Mouse (Mus musculus) bone marrow macrophage, adult 2 months (primary cell): ENCODE data around the gene P4ha1. TPM values are rescaled to one million over a fixed set of nuclear protein-coding genes. Genes with fewer than 3 reads are reported as not detected.

Experiments used
- H3K27ac ChIP-seq: 2 replicates; pipeline ENCODE4 v1.5.1; 2012; ENCODE audit warnings: low read depth, low read length; ENCODE audit not compliant: insufficient read depth
- H3K4me1 ChIP-seq: 2 replicates; pipeline ENCODE4 v1.6.1; 2012; ENCODE audit warnings: low read length; ENCODE audit not compliant: control insufficient read depth, insufficient read depth
- H3K4me3 ChIP-seq: 2 replicates; pipeline ENCODE4 v1.5.1; 2012; ENCODE audit warnings: mild to moderate bottlenecking, low read length, moderate library complexity; ENCODE audit not compliant: insufficient read depth
- CTCF ChIP-seq: IDR thresholded peaks from 2 replicates; pipeline ENCODE4 v1.5.1; 2012; ENCODE audit warnings: low read depth, mild to moderate bottlenecking, low read length, moderate library complexity
- POLR2A ChIP-seq: IDR thresholded peaks from 2 replicates; pipeline ENCODE4 v1.6.1; 2012; ENCODE audit warnings: mild to moderate bottlenecking, low read depth, low read length, borderline replicate concordance
- polyA plus RNA-seq: library from polyadenylated mRNA; stranded (reverse); fragments of >200 nt; gene quantifications from 2 replicates; pipeline ENCODE4 v1.2.4, GENCODE M21; 2012; ENCODE audit not compliant: missing spikeins, insufficient read depth, insufficient read length

P4ha1 gene
- polyA plus RNA-seq, 1 experiment: 59.2 TPM

DNA sequence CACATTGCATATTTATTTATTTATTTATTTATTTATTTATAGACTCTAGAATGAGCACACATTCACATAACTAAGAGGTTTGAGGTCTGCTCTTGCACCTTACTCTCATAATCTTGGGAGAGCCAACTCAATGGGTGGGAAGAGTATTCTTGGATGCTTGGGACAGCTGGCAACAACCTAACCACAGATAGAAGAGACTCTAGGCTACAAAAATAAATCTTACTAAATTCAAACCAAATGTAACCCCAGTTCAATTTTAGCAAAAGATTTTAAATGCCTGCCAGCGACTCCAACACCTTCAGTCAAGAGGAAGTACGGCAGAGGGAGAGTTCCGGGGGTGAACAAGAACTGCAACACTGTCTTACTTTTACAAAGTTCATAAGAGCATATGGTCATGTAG, 2.0 kb upstream of the P4ha1 start:
- TF ChIP-seq CTCF (no peak), POLR2A (no peak)
- Histone ChIP-seq H3K4me3 (no peak overlapping the region), H3K4me1 (peaks cover 12% of the 10 kb centered on the region), H3K27ac (no peak overlapping the region)

DNA sequence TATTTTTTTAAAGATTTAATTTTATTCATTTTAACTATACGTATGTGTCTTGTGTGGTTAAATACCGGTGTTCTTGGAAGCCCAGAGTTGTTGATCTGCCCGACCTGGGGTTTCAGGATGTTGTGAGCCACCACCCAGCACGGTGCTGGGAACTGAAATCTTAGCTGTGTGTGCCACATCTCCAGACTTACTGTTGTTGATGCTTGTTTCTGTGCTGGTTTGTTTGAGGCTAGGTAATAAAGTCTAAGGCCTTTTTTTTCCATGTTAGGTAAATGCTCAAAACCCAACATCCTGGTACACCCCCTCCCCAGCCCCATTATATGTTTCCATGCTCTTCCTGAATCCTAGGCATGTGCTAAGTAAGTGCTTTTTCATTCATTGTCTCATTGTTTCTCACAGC, 825 bp upstream of the P4ha1 start:
- Histone ChIP-seq H3K4me1 (peaks cover 15% of the 10 kb centered on the region), H3K4me3 (no peak overlapping the region), H3K27ac (no peak overlapping the region)
- no peak for TF ChIP-seq CTCF
- TF ChIP-seq POLR2A: no peak

DNA sequence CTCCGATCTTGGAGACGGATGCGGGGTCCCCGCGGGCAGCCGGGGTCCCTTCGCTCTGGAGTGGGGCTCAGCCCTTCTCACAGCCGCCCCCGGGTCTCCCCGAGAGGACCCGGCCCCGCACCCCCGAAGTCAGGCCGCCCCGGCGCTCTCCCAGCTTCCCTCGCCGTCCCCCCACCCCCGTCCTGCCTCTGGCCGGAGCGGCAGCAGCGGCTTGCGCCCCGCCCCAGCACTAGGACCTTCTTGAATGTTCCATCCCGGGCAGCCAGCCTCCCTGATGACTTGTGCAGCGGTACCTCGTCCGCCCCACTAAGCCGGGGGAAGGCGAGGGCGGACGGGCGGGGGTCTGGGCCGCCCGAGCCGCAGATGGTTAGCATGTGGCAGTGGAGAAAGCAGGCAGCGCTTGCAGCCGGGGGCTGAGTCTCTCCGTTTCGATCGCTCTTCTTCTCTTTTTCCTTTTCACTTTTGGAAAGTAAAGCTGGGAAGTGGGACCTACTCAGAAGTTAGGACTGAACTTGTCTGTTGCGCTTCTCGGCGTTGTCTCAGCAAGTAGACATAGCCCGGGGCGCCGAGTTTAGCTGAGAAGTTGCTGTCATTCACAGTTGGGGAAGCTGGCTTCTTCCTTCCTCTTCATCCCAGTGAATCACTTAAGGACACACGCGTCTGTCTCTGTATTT, 529 bp downstream of the P4ha1 start:
- H3K4me3 ChIP-seq: peak overlapping the region; percentile 80
- TF ChIP-seq CTCF (no peak), POLR2A (no peak)
- peak overlapping the region; percentile 80 for H3K27ac ChIP-seq
- peaks cover 20% of the 10 kb centered on the region for H3K4me1 ChIP-seq

DNA sequence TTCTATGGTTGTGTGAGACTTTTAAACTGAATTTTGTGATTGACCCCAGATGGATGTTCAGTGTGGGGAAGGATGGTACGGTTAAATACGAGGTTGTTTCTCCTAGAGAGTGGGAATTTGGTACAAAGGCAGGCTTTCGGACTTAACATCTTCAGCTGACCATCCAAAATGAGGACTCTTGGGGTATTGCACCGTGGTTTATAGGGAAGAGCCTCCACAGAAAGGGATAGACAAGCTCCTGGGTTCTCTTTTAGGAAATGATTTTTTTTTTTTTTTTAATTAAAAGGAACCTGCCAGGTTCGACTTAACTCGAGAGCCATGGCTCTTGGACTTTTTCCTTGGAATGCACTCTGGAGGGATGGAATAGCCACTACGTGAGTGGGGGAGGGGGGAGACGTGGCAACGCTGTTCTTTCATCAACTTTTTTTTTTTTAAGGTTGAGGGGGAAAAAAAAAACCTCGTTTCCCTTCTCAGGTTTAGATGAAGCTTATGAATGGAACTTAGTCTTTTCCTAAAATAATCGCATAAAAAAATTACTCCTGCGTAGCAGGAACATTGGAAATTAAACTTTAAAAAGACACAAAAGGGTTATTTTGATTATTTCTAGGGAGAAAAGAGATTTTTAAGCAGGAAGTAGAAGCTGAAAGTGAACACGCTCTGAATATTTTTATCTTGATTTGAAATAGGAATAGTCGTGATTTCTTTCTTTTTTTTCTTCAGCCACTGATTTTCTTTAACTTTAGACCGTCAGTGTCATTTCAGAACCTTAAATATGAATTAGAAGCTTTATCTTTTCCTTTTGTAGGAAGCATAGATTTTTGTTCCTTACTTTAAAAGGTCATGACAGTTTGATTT, 1.4 kb downstream of the P4ha1 start:
- Histone ChIP-seq H3K4me1 (peaks cover 20% of the 10 kb centered on the region), H3K4me3 (peak overlapping the region; percentile 80), H3K27ac (peak overlapping the region; percentile 80)
- TF ChIP-seq CTCF (no peak), POLR2A (no peak)

DNA sequence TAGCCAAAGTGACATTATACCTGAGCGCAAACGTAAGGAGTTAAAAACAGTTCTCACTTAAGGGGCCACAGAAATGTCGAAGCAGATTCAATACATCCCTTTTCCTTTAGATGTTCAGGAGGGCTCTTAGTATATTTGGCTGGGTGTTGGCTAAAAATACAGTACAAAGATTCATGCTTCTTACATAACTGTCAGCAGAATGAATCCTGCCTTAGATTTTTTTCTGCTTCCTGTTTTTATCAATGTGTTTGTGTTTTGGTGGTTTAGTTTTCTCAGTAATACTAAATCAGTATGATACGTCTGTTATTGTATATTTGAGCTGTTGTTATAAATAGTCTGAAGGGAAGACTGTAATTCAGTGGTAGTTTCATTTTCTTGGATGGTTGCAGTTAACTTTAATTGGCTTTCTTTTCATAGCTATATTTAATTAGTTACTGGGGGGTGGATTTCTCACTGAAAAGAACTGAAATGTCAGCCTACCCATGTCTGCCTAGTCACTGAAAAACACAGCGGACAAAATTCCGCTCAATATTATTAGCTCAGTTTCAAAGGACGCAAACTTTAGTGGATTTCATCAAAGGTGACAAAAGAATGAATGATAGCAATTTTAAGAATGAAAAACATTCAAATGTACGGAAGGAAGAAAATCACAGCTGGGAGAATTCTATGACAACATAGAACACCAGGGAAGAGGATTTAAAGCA, 3.7 kb downstream of the P4ha1 start:
- H3K4me1 ChIP-seq: peaks cover 30% of the 10 kb centered on the region
- H3K27ac ChIP-seq: peak overlapping the region; percentile 66
- no peak overlapping the region for H3K4me3 ChIP-seq
- TF ChIP-seq CTCF: no peak
- TF ChIP-seq POLR2A: no peak

DNA sequence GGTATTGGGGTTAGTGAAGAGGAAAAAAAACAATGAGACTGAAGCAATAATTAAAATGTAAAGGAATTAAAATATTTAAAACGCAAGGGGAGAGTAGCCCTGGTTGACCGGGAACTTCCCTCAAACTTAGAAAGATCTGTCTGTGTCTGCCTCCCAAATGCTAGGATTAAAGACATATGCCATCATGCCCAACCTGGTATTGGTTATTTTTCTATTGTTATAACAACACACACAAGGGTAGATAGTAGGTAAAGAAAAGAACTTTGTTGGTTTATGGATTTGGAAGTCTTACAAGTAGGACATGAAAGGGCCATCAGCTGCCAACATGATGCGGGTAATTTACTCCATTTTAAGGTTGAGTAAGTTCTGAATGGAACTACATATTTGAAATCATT, 4.2 kb downstream of the P4ha1 start:
- peaks cover 31% of the 10 kb centered on the region for H3K4me1 ChIP-seq
- no peak overlapping the region for H3K4me3 ChIP-seq
- TF ChIP-seq CTCF: no peak
- no peak for TF ChIP-seq POLR2A
- H3K27ac ChIP-seq: peak overlapping the region; percentile 66

DNA sequence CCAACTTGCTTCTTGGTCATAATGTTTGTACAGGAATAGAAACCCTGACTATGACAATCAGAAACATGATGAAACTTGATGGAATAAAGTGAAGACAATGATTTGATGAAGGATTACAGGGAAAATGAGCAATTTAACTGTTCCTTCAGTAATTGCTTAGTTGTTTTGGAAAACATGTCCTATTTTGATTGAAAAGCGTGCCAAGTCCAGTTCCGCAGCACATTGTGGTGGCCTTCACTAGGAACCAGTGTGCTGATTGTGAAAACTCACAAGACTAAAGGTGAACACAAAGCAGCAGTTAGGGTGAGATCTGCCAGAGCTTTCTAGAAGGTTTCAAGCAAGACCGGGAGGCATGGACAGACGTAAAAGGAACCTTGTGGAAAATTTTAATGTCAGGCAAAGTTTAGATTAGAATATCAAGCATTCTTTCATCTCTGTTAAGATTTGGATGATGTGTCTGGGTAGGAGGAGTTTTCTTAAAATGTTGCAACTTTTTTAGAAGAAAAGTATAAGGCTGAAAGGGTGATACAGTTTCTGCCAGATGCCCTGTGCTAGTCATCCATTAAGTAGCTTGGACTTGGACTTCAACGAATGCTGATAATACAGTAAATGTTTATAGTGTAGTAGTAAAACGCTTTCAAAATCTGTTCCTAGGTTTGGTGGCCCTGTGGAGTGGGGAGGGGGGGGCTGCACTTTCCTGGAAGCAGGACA, 8.6 kb downstream of the P4ha1 start:
- Histone ChIP-seq H3K4me3 (no peak overlapping the region), H3K27ac (no peak overlapping the region), H3K4me1 (peaks cover 51% of the 10 kb centered on the region)
- TF ChIP-seq POLR2A (no peak), CTCF (no peak)

DNA sequence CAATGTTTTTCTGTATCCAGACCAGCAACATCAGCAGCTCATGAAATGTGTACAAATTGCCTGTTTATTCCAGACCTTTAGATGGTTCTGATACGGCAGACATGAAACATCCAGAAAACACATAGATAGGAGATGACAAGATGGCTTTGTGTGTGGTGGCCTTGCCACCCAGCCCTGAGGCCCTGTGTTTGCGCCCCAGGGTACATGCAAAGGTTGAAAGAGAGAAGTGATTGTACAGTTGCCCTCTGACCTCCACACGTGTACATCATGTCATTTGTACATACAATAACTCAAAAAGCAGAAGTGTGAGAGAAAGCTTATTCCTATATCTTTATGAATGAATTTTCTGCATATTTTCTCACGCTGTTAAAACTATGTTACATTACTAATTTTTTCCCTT, 10.3 kb downstream of the P4ha1 start:
- TF ChIP-seq CTCF (no peak), POLR2A (no peak)
- Histone ChIP-seq H3K4me3 (no peak overlapping the region), H3K27ac (no peak overlapping the region), H3K4me1 (peaks cover 42% of the 10 kb centered on the region)
